ENCODE assay signal across 8 mouse cellular contexts in the genomic region with DNA sequence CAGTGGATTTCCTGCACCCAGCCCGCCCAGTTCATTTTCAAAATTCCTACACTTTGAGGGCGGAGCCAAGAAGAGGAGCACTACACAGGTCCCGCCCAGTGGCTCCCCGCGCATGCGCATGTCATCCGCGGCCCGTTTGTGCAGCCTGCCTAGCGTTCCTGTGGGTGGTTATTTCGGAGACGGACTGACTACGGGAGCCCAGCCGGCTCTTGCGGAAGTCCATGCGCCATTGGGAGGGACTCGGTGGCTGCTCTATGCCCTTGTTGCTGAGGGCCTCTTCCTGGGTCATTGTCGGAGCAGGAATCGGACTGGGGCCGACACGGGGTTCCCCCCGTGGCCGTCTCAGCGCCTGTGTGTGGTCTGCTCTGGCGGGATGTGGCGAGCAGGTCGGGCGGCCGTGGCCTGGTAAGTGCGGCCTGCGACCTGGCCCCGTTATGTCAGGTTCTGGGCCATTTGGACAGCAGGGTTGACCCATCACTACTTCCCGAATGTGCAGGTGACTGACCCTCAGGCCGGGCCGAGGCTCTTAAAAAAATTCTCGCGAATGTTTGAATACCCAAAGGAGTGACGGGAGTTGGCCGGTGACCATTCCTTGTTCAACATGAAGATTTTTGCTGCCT. TPM values are rescaled to one million over a fixed set of nuclear protein-coding genes. Genes with fewer than 3 reads are reported as not detected.
A peak's percentile ranks its signal among the peaks of the same experiment; 100 is the strongest.
DNase-seq lines count a peak whose midpoint lies in the region; ATAC-seq and TF ChIP-seq lines count a peak whose summit lies in the region.

Gene Opa1, plus strand, starts transcription at position 168 of the 620 bp plus-strand sequence.

- H3K27me3 ChIP-seq in kidney, embryonic 14.5 days (ENCODE audit: control insufficient read depth, insufficient read depth, low read length) = no peaks in the 10 kb centered on the region
- no peaks in the 10 kb centered on the region for H3K27me3 ChIP-seq in limb, embryonic 15.5 days

- peak within 1 kb of the TSS; percentile 92 for H3K9ac ChIP-seq in kidney, embryonic 14.5 days (ENCODE audit: low read depth, low read length)
- H3K9ac ChIP-seq in limb, embryonic 15.5 days = peak within 1 kb of the TSS; percentile 96

- H3K36me3 ChIP-seq in kidney, embryonic 14.5 days (ENCODE audit: control insufficient read depth, insufficient read depth, low read length) = no peaks in the 10 kb centered on the region
- H3K36me3 ChIP-seq in limb, embryonic 15.5 days = no peaks in the 10 kb centered on the region

- peaks cover 2% of the 10 kb centered on the region; the same call in 1 of the 2 replicates for H3K4me1 ChIP-seq in bone marrow macrophage, adult 2 months (ENCODE audit: control insufficient read depth, insufficient read depth, low read length)
- no peaks in the 10 kb centered on the region for H3K4me1 ChIP-seq in embryonic fibroblast, embryonic 13.5 days (ENCODE audit: control insufficient read depth, insufficient read depth, low read length)
- peaks cover 8% of the 10 kb centered on the region; the same call in 1 of the 2 replicates for H3K4me1 ChIP-seq in kidney, embryonic 14.5 days (ENCODE audit: control insufficient read depth, insufficient read depth, low read length)
- H3K4me1 ChIP-seq in limb, embryonic 15.5 days = peaks cover 8% of the 10 kb centered on the region

- H3K4me2 ChIP-seq in kidney, embryonic 14.5 days (replicated peaks; ENCODE audit: low read depth, low read length) = peak within 1 kb of the TSS; percentile 93
- peak within 1 kb of the TSS; percentile 65 for H3K4me2 ChIP-seq in limb, embryonic 15.5 days

- no peaks in the 10 kb centered on the region for H3K9me3 ChIP-seq in kidney, embryonic 14.5 days (ENCODE audit: control insufficient read depth, low read length)
- no peaks in the 10 kb centered on the region for H3K9me3 ChIP-seq in limb, embryonic 15.5 days

- DNase-seq in A20 (ENCODE audit: low read depth, low spot score) = peak; percentile 96
- peak; percentile 92 to 97 for DNase-seq in heart, adult 9 months (ENCODE audit: low spot score in 2 of 2)
- DNase-seq in monocyte, adult 2 months (ENCODE audit: low read depth in 1 of 2, low spot score in 2 of 2) = peak; percentile 90 to 97
- peak; percentile 90 to 94 for DNase-seq in spleen, postnatal 36 days (ENCODE audit: low spot score in 2 of 2)

- H3K27ac ChIP-seq in bone marrow macrophage, adult 2 months (ENCODE audit: insufficient read depth, low read depth, low read length) = peak within 1 kb of the TSS; percentile 41
- H3K27ac ChIP-seq in embryonic fibroblast, embryonic 13.5 days (ENCODE audit: insufficient read depth, low read length) = no peak within 1 kb of the TSS
- H3K27ac ChIP-seq in kidney, embryonic 14.5 days (ENCODE audit: low read depth, low read length) = no peak within 1 kb of the TSS
- no peak within 1 kb of the TSS for H3K27ac ChIP-seq in limb, embryonic 15.5 days

- WGBS in kidney, embryonic 14.5 days = under 1% methylated on average over 39 of the region's 39 CpGs
- under 1% methylated on average over 39 of the region's 39 CpGs for WGBS in limb, embryonic 15.5 days

- no peak for TF ChIP-seq CTCF in bone marrow macrophage, adult 2 months (IDR thresholded peaks at IDR 0.05; ENCODE audit: low read depth, low read length)
- TF ChIP-seq CTCF in embryonic fibroblast, embryonic 13.5 days (IDR thresholded peaks at IDR 0.05; ENCODE audit: borderline replicate concordance, insufficient read depth, low read length) = no peak

- peak; percentile 100 for ATAC-seq in kidney, embryonic 14.5 days (ENCODE audit: low FRiP score, low TSS enrichment)
- ATAC-seq in limb, embryonic 15.5 days (ENCODE audit: insufficient number of reproducible peaks, low FRiP score, low TSS enrichment, low read depth) = peak; percentile 93

- TF ChIP-seq POLR2A in bone marrow macrophage, adult 2 months (IDR thresholded peaks at IDR 0.05; ENCODE audit: borderline replicate concordance, low read depth, low read length) = no peak
- TF ChIP-seq POLR2A in embryonic fibroblast, embryonic 13.5 days (IDR thresholded peaks at IDR 0.05; ENCODE audit: low read depth, low read length) = peak; percentile 61; the same call in 1 of the 2 replicates

- peak within 1 kb of the TSS; percentile 92 for H3K4me3 ChIP-seq in bone marrow macrophage, adult 2 months (ENCODE audit: insufficient read depth, low read length)
- peak within 1 kb of the TSS; percentile 90 for H3K4me3 ChIP-seq in embryonic fibroblast, embryonic 13.5 days (ENCODE audit: insufficient read depth, low read length)
- H3K4me3 ChIP-seq in kidney, embryonic 14.5 days (ENCODE audit: low read length) = peak within 1 kb of the TSS; percentile 91
- H3K4me3 ChIP-seq in limb, embryonic 15.5 days = peak within 1 kb of the TSS; percentile 99

RNA-seq across cellular contexts. Expression of gene Opa1, which starts in this region (rescaled TPM):
- 27.3 and 30.8 TPM in 2 replicates for polyA plus RNA-seq in bone marrow macrophage, adult 2 months (2012; ENCODE audit: insufficient read depth, insufficient read length, missing spikeins)
- polyA plus RNA-seq in embryonic fibroblast, embryonic 13.5 days (2011; ENCODE audit: insufficient read length, low read depth, missing spikeins) = 45.8 and 50.3 TPM in 2 replicates
- 19.5 and 44.0 TPM in 2 replicates for polyA plus RNA-seq in kidney, embryonic 14.5 days (2014; fragmentation: Nextera tagmentation; extraction: Ambion mirVana)
- 25.0 and 25.3 TPM in 2 replicates for polyA plus RNA-seq in limb, embryonic 15.5 days (2015; fragmentation: Nextera tagmentation; extraction: Ambion mirVana)
